In genomic region chr5:102455247-102455646, GRCm38 (mm10) we compare ENCODE assay signal across 29 mouse cellular contexts. TPM values are rescaled to one million over a fixed set of nuclear protein-coding genes. Genes with fewer than 3 reads are reported as not detected.
DNase-seq lines count a peak whose midpoint lies in the region; ATAC-seq and TF ChIP-seq lines count a peak whose summit lies in the region.
"Had no signal": no experiment of that assay in that cellular context is flagged by ENCODE, and none has a peak within 500 bp of the region (broad histone marks: within the 10 kb centered on the region; RNA-seq: fewer than 3 reads in every experiment).

No protein-coding gene starts in this region.

- no peak overlapping the region for H3K9ac ChIP-seq in midbrain, embryonic 11.5 days (ENCODE audit: low read length)
- no peak overlapping the region for H3K9ac ChIP-seq in midbrain, postnatal 0 days (replicated peaks; ENCODE audit: low read length, poor library complexity, severe bottlenecking)
- no peak overlapping the region for H3K9ac ChIP-seq in limb, embryonic 14.5 days (ENCODE audit: low read depth, low read length, severe bottlenecking)
- H3K9ac ChIP-seq: embryonic facial prominence, embryonic 15.5 days; forebrain, postnatal 0 days; heart, embryonic 12.5 days; heart, embryonic 15.5 days; hindbrain, embryonic 14.5 days had no signal

- ATAC-seq in midbrain, embryonic 11.5 days (ENCODE audit: low FRiP score) = no peak
- no peak for ATAC-seq in midbrain, postnatal 0 days (ENCODE audit: low FRiP score)
- ATAC-seq in limb, embryonic 14.5 days (ENCODE audit: low FRiP score, low read depth) = peak; percentile 19; the same call in 1 of the 2 replicates
- no peak for ATAC-seq in megakaryocyte, adult 5-6 weeks (ENCODE audit: poor library complexity, severe bottlenecking)
- ATAC-seq: forebrain, embryonic 14.5 days; forebrain, postnatal 0 days; hindbrain, postnatal 0 days; inflammation-experienced regulatory T-cells, adult 6 months; intestine, embryonic 16.5 days had no signal

- WGBS in midbrain, embryonic 11.5 days = 85% methylated on average over 2 of the region's 2 CpGs
- 64% methylated on average over 2 of the region's 2 CpGs for WGBS in midbrain, postnatal 0 days
- WGBS in limb, embryonic 10.5 days = 39% methylated on average over 2 of the region's 2 CpGs
- WGBS in limb, embryonic 14.5 days = 20% methylated on average over 2 of the region's 2 CpGs

- peak; percentile 20 for DNase-seq in embryo, embryonic 11 days
- no peak for DNase-seq in embryo, embryonic 10.5 days (ENCODE audit: low spot score)
- DNase-seq in midbrain, embryonic 11.5 days (ENCODE audit: low spot score, missing footprints) = peak; percentile 67
- DNase-seq in midbrain, postnatal 0 days (ENCODE audit: low spot score) = no peak
- peak; percentile 40 for DNase-seq in limb, embryonic 10.5 days (ENCODE audit: low spot score)
- DNase-seq in limb, embryonic 14.5 days (ENCODE audit: low spot score) = no peak
- no peak for DNase-seq in gastrocnemius, postnatal 10 days
- DNase-seq: adrenal gland, adult 8-10 months; adrenal gland, postnatal 25 days; B cell, adult 2 months; cerebellum, adult 11-12 months; cerebellum, adult 8-10 months; cerebellum, postnatal 10 days; cerebellum, postnatal 36 days; forebrain, postnatal 0 days; gastrocnemius, postnatal 36 days; heart, postnatal 10 days; heart, postnatal 36 days had no signal

- H3K4me1 ChIP-seq in midbrain, embryonic 11.5 days (ENCODE audit: control insufficient read depth, insufficient read depth, low read length) = no peaks in the 10 kb centered on the region
- H3K4me1 ChIP-seq in midbrain, postnatal 0 days (ENCODE audit: insufficient read depth, low read length) = no peaks in the 10 kb centered on the region
- peaks cover 9% of the 10 kb centered on the region for H3K4me1 ChIP-seq in limb, embryonic 10.5 days
- peaks cover 5% of the 10 kb centered on the region; the same call in 1 of the 2 replicates for H3K4me1 ChIP-seq in limb, embryonic 14.5 days (ENCODE audit: control insufficient read depth, insufficient read depth, low read length)
- H3K4me1 ChIP-seq: heart, embryonic 15.5 days had no signal

- no peak overlapping the region for H3K4me2 ChIP-seq in midbrain, embryonic 11.5 days
- no peak overlapping the region for H3K4me2 ChIP-seq in midbrain, postnatal 0 days (ENCODE audit: low read depth, low read length, poor library complexity, severe bottlenecking)
- no peak overlapping the region for H3K4me2 ChIP-seq in limb, embryonic 14.5 days (replicated peaks; ENCODE audit: low read depth, low read length, severe bottlenecking)
- H3K4me2 ChIP-seq: embryonic facial prominence, embryonic 15.5 days; heart, embryonic 12.5 days; heart, embryonic 15.5 days; hindbrain, embryonic 14.5 days had no signal

- H3K27me3 ChIP-seq in midbrain, embryonic 11.5 days (ENCODE audit: control insufficient read depth, insufficient read depth, low read length) = no peaks in the 10 kb centered on the region
- H3K27me3 ChIP-seq in midbrain, postnatal 0 days (ENCODE audit: insufficient read depth, low read length) = no peaks in the 10 kb centered on the region
- H3K27me3 ChIP-seq in limb, embryonic 10.5 days (ENCODE audit: low read depth, poor library complexity, severe bottlenecking) = no peaks in the 10 kb centered on the region
- no peaks in the 10 kb centered on the region for H3K27me3 ChIP-seq in limb, embryonic 14.5 days (ENCODE audit: control insufficient read depth, insufficient read depth, low read length)
- H3K27me3 ChIP-seq: CH12.LX; embryonic facial prominence, embryonic 15.5 days; heart, embryonic 12.5 days; heart, embryonic 15.5 days had no signal

- no peaks in the 10 kb centered on the region for H3K9me3 ChIP-seq in midbrain, embryonic 11.5 days (ENCODE audit: control insufficient read depth, low read length)
- H3K9me3 ChIP-seq in midbrain, postnatal 0 days (ENCODE audit: low read length) = no peaks in the 10 kb centered on the region
- H3K9me3 ChIP-seq in limb, embryonic 10.5 days (replicated peaks) = no peaks in the 10 kb centered on the region
- no peaks in the 10 kb centered on the region; the same call in 1 of the 2 replicates for H3K9me3 ChIP-seq in limb, embryonic 14.5 days (ENCODE audit: control insufficient read depth, low read length)
- H3K9me3 ChIP-seq: embryonic facial prominence, embryonic 15.5 days; heart, embryonic 12.5 days; heart, embryonic 15.5 days had no signal

- TF ChIP-seq CTCF in midbrain, postnatal 0 days (IDR thresholded peaks at IDR 0.05) = no peak

- H3K36me3 ChIP-seq in midbrain, embryonic 11.5 days (ENCODE audit: control insufficient read depth, insufficient read depth, low read length) = no peaks in the 10 kb centered on the region
- H3K36me3 ChIP-seq in midbrain, postnatal 0 days (ENCODE audit: insufficient read depth, low read length) = no peaks in the 10 kb centered on the region
- no peaks in the 10 kb centered on the region for H3K36me3 ChIP-seq in limb, embryonic 10.5 days
- H3K36me3 ChIP-seq in limb, embryonic 14.5 days (ENCODE audit: control insufficient read depth, insufficient read depth, low read length) = no peaks in the 10 kb centered on the region
- H3K36me3 ChIP-seq: embryonic facial prominence, embryonic 15.5 days; G1E; heart, embryonic 12.5 days; heart, embryonic 15.5 days had no signal

- no peak for TF ChIP-seq POLR2A in limb, embryonic 14.5 days (IDR thresholded peaks at IDR 0.05; ENCODE audit: borderline replicate concordance, extremely low read depth, insufficient read depth, insufficient read length)

- H3K4me3 ChIP-seq in midbrain, embryonic 11.5 days (ENCODE audit: low read depth, low read length) = no peak overlapping the region
- no peak overlapping the region for H3K4me3 ChIP-seq in midbrain, postnatal 0 days (ENCODE audit: low read depth, low read length)
- no peak overlapping the region for H3K4me3 ChIP-seq in limb, embryonic 10.5 days
- no peak overlapping the region for H3K4me3 ChIP-seq in limb, embryonic 14.5 days (replicated peaks; ENCODE audit: low read length)
- H3K4me3 ChIP-seq: embryonic facial prominence, embryonic 15.5 days; heart, embryonic 12.5 days; heart, embryonic 15.5 days had no signal

- H3K27ac ChIP-seq in midbrain, embryonic 11.5 days (ENCODE audit: low read depth, low read length) = no peak overlapping the region
- no peak overlapping the region for H3K27ac ChIP-seq in midbrain, postnatal 0 days (ENCODE audit: low read depth, low read length)
- H3K27ac ChIP-seq in limb, embryonic 10.5 days = no peak overlapping the region
- H3K27ac ChIP-seq in limb, embryonic 14.5 days (replicated peaks; ENCODE audit: low read depth, low read length) = no peak overlapping the region
- H3K27ac ChIP-seq: embryonic facial prominence, embryonic 15.5 days; heart, embryonic 15.5 days; hindbrain, embryonic 14.5 days; hindbrain, postnatal 0 days had no signal

RNA-seq across cellular contexts. Expression of gene Arhgap24, which starts 25.9 kb away (rescaled TPM):
- 3.4 and 3.7 TPM in 2 replicates for polyA plus RNA-seq in midbrain, embryonic 11.5 days (2014; fragmentation: Nextera tagmentation; extraction: Ambion mirVana)
- total RNA-seq in midbrain, postnatal 0 days (2014; rRNA removed) = 19.3 and 19.4 TPM in 2 replicates
- 14.6 and 15.7 TPM in 2 replicates for polyA plus RNA-seq in midbrain, postnatal 0 days (2015; fragmentation: Nextera tagmentation; extraction: Ambion mirVana)
- 12.8 and 16.4 TPM in 2 replicates for polyA plus RNA-seq in limb, embryonic 10.5 days (2016; fragmentation: Nextera tagmentation; extraction: Ambion mirVana)
- polyA plus RNA-seq in limb, embryonic 14.5 days (2012; rRNA removed) = 16.8 and 20.2 TPM in 2 replicates
- polyA plus RNA-seq in limb, embryonic 14.5 days (2014; fragmentation: Nextera tagmentation; extraction: Ambion mirVana) = 22.3 and 25.8 TPM in 2 replicates
- 10 to 100 TPM; 21.2 to 25.2 TPM for total RNA-seq in gastrocnemius, postnatal 10 days (2021)
- 7.1 and 7.5 TPM in 2 replicates for total RNA-seq in megakaryocyte, adult 5-6 weeks (2015)
- 10.4 and 10.7 TPM in 2 replicates for total RNA-seq in megakaryocyte, adult 5-6 weeks (2017)
- polyA plus RNA-seq: G1E had no signal

Comparison
In these comparisons a context has a peak if more than half of its experiments do, and no peak if none do; other contexts are left out.
1. DNase-seq: peak in embryo, embryonic 11 days (single experiment), midbrain, embryonic 11.5 days (single experiment) and limb, embryonic 10.5 days (single experiment); none in embryo, embryonic 10.5 days (single experiment), midbrain, postnatal 0 days (single experiment), limb, embryonic 14.5 days (single experiment) and gastrocnemius, postnatal 10 days (single experiment).